Mouse (Mus musculus): ENCODE data around the gene Gm3020. TPM values are rescaled to one million over a fixed set of nuclear protein-coding genes. Genes with fewer than 3 reads are reported as not detected.
"Not testable (repeated sequence)": the region's sequence is repeated elsewhere in the genome, so short reads cannot be mapped to it uniquely, and the experiment has no call there.

Gene Gm3020
- not detected in 2 replicates for polyA plus RNA-seq (2012)

GRCm38 (mm10) chr14:3651730-3652129 lies at the start of gene Gm3020:
Gene Gm3020 (plus strand): TSS chr14:3652030.
- not testable (repeated sequence) for TF ChIP-seq GATA1 (IDR thresholded peaks at IDR 0.05; ENCODE audit: low read length)

- not testable (repeated sequence) for TF ChIP-seq GATA1 (IDR thresholded peaks at IDR 0.05; ENCODE audit: low read length)
These were observed 17.6 kb upstream of the Gm3020 start, which contains the start of gene Gm3012 for GRCm38 (mm10) chr14:3634212-3634611. Gene Gm3012 (plus strand): TSS chr14:3634512.

GRCm38 (mm10) chr14:3688483-3688882 lies 36.7 kb downstream of the Gm3020 start, which contains the start of gene Gm3043:
Gene Gm3043 (plus strand): TSS chr14:3688783.
- not testable (repeated sequence) for TF ChIP-seq GATA1 (IDR thresholded peaks at IDR 0.05; ENCODE audit: low read length)

Other genes starting within 250 kb of the Gm3020 start
- gene Gm10409, start 239.4 kb upstream of the Gm3020 start, polyA plus RNA-seq (2012): not detected in 2 replicates
- gene Gm3005, start 223.9 kb upstream of the Gm3020 start, polyA plus RNA-seq (2012): not detected in 2 replicates
- not detected in 2 replicates for gene Gm10408, start 202.7 kb upstream of the Gm3020 start, polyA plus RNA-seq (2012)
- gene Gm3012, start 17.5 kb upstream of the Gm3020 start, polyA plus RNA-seq (2012): not detected in 2 replicates
- not detected in 2 replicates for gene Gm3043, start 36.8 kb downstream of the Gm3020 start, polyA plus RNA-seq (2012)
- not detected in 2 replicates for gene Gm3002, start 158.0 kb downstream of the Gm3020 start, polyA plus RNA-seq (2012)
- gene Gm3033, start 194.2 kb downstream of the Gm3020 start, polyA plus RNA-seq (2012): not detected in 2 replicates
- gene Gm2916, start 232.1 kb downstream of the Gm3020 start, polyA plus RNA-seq (2012): not detected in 2 replicates